Mouse (Mus musculus) gastrocnemius, adult 2 months (tissue): ENCODE data around the gene Trmt2a. TPM values are rescaled to one million over a fixed set of nuclear protein-coding genes. Genes with fewer than 3 reads are reported as not detected.
A peak's percentile ranks its signal among the peaks of the same experiment; 100 is the strongest.
"Not testable (repeated sequence)": the region's sequence is repeated elsewhere in the genome, so short reads cannot be mapped to it uniquely, and the experiment has no call there.

Source experiments
- DNase-seq: peaks from one replicate; pipeline ENCODE4 v3.0.0; 2022
- H3K27ac ChIP-seq: fragments of 200-600 bp; 2 replicates; pipeline ENCODE4 v1.8.1; 2022; ENCODE audit warnings: mild to moderate bottlenecking
- H3K4me3 ChIP-seq: fragments of 200-600 bp; 2 replicates; pipeline ENCODE4 v1.8.1; 2022; ENCODE audit warnings: mild to moderate bottlenecking, moderate library complexity
- CTCF ChIP-seq: fragments of 200-600 bp; IDR thresholded peaks from 2 replicates; pipeline ENCODE4 v1.8.1; 2022; ENCODE audit warnings: antibody characterized with exemption, mild to moderate bottlenecking, moderate library complexity
- intact Hi-C: fragments of 180-260 bp; cut with DNase I; formaldehyde crosslinking; loops from one replicate; pipeline ENCODE4 v1.15.1; 2025
- microRNA-seq: library from miRNA; unstranded; fragments of <30 nt; microRNA quantifications from one replicate; pipeline ENCODE4 v1.2.0, GENCODE M21; 2021
- total RNA-seq, 2 experiments: library from RNA; stranded (reverse); gene quantifications; 2 replicates each; pipeline ENCODE4 v1.2.3; 2021

Gene Trmt2a
- total RNA-seq, 2 experiments from 2014 or later, result 9.7 to 12.0 TPM

- TF ChIP-seq CTCF, result no peak
- intact Hi-C loops, result no loop called here
- H3K27ac ChIP-seq, result no peak within 1 kb of the TSS
- no peak within 1 kb of the TSS for H3K4me3 ChIP-seq
- no peak for DNase-seq
Observed at GRCm38 (mm10) chr16:18258221-18258620, 9.7 kb downstream of the Trmt2a start, which contains the start of gene Gm49776. Gene Gm49776 (minus strand): TSS chr16:18258321.

DNA sequence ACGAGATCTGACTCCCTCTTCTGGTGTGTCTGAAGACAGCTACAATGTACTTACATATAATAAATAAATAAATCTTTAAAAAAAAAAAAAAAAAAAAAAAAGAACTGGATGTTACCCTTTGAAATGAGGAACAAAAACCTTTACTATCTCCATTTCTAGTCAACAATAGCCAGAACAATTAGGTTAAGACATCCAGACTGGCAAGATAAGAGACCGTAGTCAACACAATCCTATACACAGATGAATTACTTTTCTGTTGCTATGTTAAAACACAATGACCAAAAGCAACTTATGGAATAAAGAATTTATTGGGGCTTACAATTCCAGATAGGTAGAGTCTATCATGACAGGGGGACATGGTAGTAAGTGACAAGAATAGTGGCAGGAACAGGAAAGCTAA is 16.5 kb downstream of the Trmt2a start:
- Histone ChIP-seq H3K27ac (no peak overlapping the region), H3K4me3 (no peak overlapping the region)
- TF ChIP-seq CTCF, result no peak
- intact Hi-C loops, result no loop called here
- DNase-seq, result no peak

GRCm38 (mm10) chr16:18268182-18268581 is 19.7 kb downstream of the Trmt2a start:
- intact Hi-C loops, result no loop called here
- no peak for DNase-seq
- Histone ChIP-seq H3K4me3 (no peak overlapping the region), H3K27ac (no peak overlapping the region)
- TF ChIP-seq CTCF, result peak; percentile 40; the same call in 1 of the 2 replicates

- Histone ChIP-seq H3K27ac (no peak overlapping the region), H3K4me3 (no peak overlapping the region)
- no peak for TF ChIP-seq CTCF
- no peak for DNase-seq
- intact Hi-C loops, result no loop called here
Observed at GRCm38 (mm10) chr16:18275166-18275565, 26.7 kb downstream of the Trmt2a start.

DNA sequence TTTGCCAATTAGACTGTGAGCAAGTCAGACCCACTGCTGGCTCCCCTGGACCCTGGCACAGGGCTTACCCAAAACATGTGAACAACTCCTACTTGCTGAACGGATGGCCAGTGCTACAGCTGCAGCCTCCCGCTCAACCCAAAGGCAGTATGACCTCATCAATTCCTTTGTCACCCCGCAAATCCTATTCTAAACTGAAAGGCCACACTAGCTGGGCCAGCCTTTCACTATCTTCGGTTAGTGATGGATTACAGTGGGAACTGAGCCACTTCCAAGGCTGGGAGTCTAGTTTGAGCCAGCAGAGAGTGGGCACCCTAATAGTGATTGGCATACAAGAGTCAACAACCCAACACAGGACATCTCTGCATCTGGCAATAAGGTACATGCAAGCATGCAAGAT is 39.7 kb downstream of the Trmt2a start:
- TF ChIP-seq CTCF, result no peak
- intact Hi-C loops, result loop anchor here (5.0 kb wide), 1 partner anchor 41 kb away; the partner anchor contains the start of genes Ranbp1 and Trmt2a
- Histone ChIP-seq H3K27ac (peak overlapping the region; percentile 89), H3K4me3 (peak overlapping the region; percentile 83)
- no peak for DNase-seq

DNA sequence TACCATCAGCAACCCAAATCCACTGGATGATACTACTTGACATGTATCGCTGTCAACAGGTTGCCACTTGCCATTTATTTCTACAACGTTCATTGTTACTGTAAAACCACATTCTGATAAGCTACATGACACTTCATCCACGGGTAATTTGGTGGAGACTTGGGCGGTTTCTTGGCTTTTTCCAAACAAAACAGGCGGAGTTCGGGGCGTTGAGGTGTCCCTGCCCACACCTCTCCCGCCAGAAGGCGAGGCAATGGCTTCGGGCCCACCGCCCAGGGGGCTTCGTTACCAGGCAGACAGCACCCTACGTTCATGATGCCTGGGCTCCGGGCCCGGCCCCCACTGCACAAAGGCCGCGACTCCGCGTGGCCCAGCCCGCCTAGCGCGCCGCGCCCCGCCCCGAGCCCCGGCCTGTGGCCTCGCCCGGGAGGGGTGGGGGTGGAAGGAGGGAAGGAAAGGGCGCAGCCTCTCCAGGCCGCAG is 40.1 kb downstream of the Trmt2a start:
- Histone ChIP-seq H3K4me3 (peak overlapping the region; percentile 83), H3K27ac (peak overlapping the region; percentile 89)
- DNase-seq, result peak; percentile 89
- intact Hi-C loops, result loop anchor here (5.0 kb wide), 1 partner anchor 41 kb away; the partner anchor contains the start of genes Ranbp1 and Trmt2a
- TF ChIP-seq CTCF, result no peak

DNA sequence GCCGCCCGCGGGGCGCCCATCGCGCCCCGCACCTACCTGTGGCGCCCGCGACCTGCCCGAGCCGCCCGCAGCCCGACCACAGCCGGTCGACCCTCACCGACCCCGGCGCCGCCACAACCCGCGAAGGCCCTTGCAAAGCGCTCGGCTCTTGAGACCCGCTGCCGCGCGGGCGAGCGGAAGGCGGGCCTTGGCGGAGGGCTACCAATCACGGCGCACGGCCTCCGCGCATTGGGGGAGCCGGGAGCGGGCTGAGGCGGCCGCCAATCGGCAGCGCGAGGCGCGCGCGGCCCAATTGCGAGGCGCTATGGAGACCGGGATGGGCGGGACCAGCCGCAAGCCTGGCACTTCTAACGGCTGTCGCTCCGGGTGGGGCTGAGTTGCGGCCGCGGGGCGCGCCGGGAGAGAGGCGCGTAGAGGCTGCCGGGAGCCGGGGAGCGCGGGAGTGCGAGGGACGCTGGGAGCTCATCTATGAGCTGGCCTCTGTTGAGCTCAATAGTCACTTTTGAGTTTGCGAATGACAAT is 40.6 kb downstream of the Trmt2a start, which contains the start of gene Dgcr8:
TSS of gene Dgcr8 (minus strand) at position 180 of the 522 bp plus-strand sequence.
- DNase-seq, result peak; percentile 99
- intact Hi-C loops, result loop anchor here (5.0 kb wide), 1 partner anchor 42 kb away; the partner anchor contains the start of genes Ranbp1 and Trmt2a
- Histone ChIP-seq H3K27ac (peak within 1 kb of the TSS; percentile 89), H3K4me3 (peak within 1 kb of the TSS; percentile 83)
- TF ChIP-seq CTCF, result no peak

GRCm38 (mm10) chr16:18289614-18290013 is 41.1 kb downstream of the Trmt2a start:
- not testable (repeated sequence) for DNase-seq
- H3K27ac ChIP-seq, result peak overlapping the region; percentile 68; the same call in 1 of the 2 replicates
- peak overlapping the region; percentile 83 for H3K4me3 ChIP-seq
- intact Hi-C loops, result loop anchor here (5.0 kb wide), 1 partner anchor 42 kb away; the partner anchor contains the start of genes Ranbp1 and Trmt2a

Small RNAs within 50 kb of the gene (microRNA-seq; reads per million reads assigned to microRNA genes)
- not detected for gene Gm24572
- gene Mir1306, result 68.6 reads per million, percentile 37 among the genes with 10 or more reads in this experiment

Other genes starting within 250 kb of the Trmt2a start
- gene Dgcr6, start 195.8 kb upstream of the Trmt2a start, total RNA-seq, result 10 to 100 TPM; 45.5 to 46.2 TPM
- gene Prodh, start 158.5 kb upstream of the Trmt2a start, total RNA-seq, result 10 to 100 TPM; 11.0 to 18.9 TPM
- not detected for gene Rtn4r, start 121.0 kb upstream of the Trmt2a start, total RNA-seq
- gene Ccdc188, start 30.8 kb upstream of the Trmt2a start, total RNA-seq, result not detected
- gene Zdhhc8, start 13.5 kb upstream of the Trmt2a start, total RNA-seq, result 10 to 100 TPM; 21.6 to 28.7 TPM
- gene Ranbp1, start 53 bp downstream of the Trmt2a start, total RNA-seq, result 10 to 100 TPM; 17.9 to 28.5 TPM
- not detected for gene Gm49776, start 9.6 kb downstream of the Trmt2a start, total RNA-seq
- gene Dgcr8, start 40.6 kb downstream of the Trmt2a start, total RNA-seq, result 10 to 100 TPM; 12.1 to 13.0 TPM
- gene Tango2, start 99.4 kb downstream of the Trmt2a start, total RNA-seq, result 10 to 100 TPM; 41.8 to 59.7 TPM
- gene Arvcf, start 99.5 kb downstream of the Trmt2a start, total RNA-seq, result 1 to 10 TPM; 7.0 to 8.9 TPM
- 10 to 100 TPM; 18.9 to 21.4 TPM for gene Txnrd2, start 177.7 kb downstream of the Trmt2a start, total RNA-seq
- gene Comt, start 178.2 kb downstream of the Trmt2a start, total RNA-seq, result 10 to 100 TPM; 35.4 to 43.5 TPM